Mouse (Mus musculus): ENCODE data around the gene Litaf. TPM values are rescaled to one million over a fixed set of nuclear protein-coding genes. Genes with fewer than 3 reads are reported as not detected.

Gene Litaf
- polyA plus RNA-seq, 1 experiment from 2014 or later, result 28.9 TPM

- Histone ChIP-seq H3K27ac (ENCODE audit: low read depth, low read length) (peak overlapping the region; percentile 71), H3K4me2 (ENCODE audit: low read length) (no peak overlapping the region), H3K9me3 (ENCODE audit: control insufficient read depth, low read length) (no peaks in the 10 kb centered on the region), H3K4me3 (ENCODE audit: low read length) (no peak overlapping the region), H3K27me3 (replicated peaks; ENCODE audit: control insufficient read depth, insufficient read depth, low read length) (no peaks in the 10 kb centered on the region), H3K9ac (ENCODE audit: low read depth, low read length) (no peak overlapping the region), H3K4me1 (ENCODE audit: control insufficient read depth, insufficient read depth, low read depth, low read length) (no peaks in the 10 kb centered on the region; the same call in 1 of the 2 replicates), H3K36me3 (ENCODE audit: control insufficient read depth, insufficient read depth, low read length) (peaks cover 29% of the 10 kb centered on the region)
- peak; percentile 90 for ATAC-seq
- WGBS, result 42% methylated on average over 5 of the region's 5 CpGs
Observed at GRCm38 (mm10) chr16:11086856-11087588, 21.1 kb upstream of the Litaf start.

DNA sequence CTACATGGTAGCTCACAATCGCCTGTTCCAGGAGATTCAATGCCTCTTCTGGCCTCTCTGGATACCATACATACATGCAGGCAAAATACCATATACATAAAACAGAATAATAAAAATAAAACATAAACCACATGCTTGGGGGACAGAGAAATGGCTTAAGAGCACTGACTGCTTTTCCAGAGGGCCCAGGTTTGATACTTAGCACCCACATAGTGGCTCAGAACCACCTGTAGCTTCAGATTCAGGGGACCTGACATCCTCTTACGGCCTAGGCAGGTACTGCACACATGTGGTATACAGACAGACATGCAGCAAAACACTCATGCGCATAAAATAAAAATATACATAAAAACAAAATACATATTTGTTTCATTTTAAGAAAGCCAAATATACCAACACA is 20.3 kb upstream of the Litaf start:
- no peak overlapping the region for H3K9ac ChIP-seq (ENCODE audit: low read depth, low read length)
- 92% methylated on average over 3 of the region's 3 CpGs for WGBS
- H3K27me3 ChIP-seq (replicated peaks; ENCODE audit: control insufficient read depth, insufficient read depth, low read length), result no peaks in the 10 kb centered on the region
- H3K4me3 ChIP-seq (ENCODE audit: low read length), result no peak overlapping the region
- no peak for ATAC-seq
- H3K9me3 ChIP-seq (ENCODE audit: control insufficient read depth, low read length), result no peaks in the 10 kb centered on the region
- no peaks in the 10 kb centered on the region; the same call in 1 of the 2 replicates for H3K4me1 ChIP-seq (ENCODE audit: control insufficient read depth, insufficient read depth, low read depth, low read length)
- peaks cover 29% of the 10 kb centered on the region for H3K36me3 ChIP-seq (ENCODE audit: control insufficient read depth, insufficient read depth, low read length)
- no peak overlapping the region; the same call in 1 of the 2 replicates for H3K27ac ChIP-seq (ENCODE audit: low read depth, low read length)
- no peak overlapping the region for H3K4me2 ChIP-seq (ENCODE audit: low read length)

- peaks cover 35% of the 10 kb centered on the region for H3K36me3 ChIP-seq (ENCODE audit: control insufficient read depth, insufficient read depth, low read length)
- ATAC-seq, result no peak
- 93% methylated on average over 8 of the region's 8 CpGs for WGBS
Observed at GRCm38 (mm10) chr16:11084181-11084580, 18.2 kb upstream of the Litaf start.

GRCm38 (mm10) chr16:11078216-11078869 is 12.4 kb upstream of the Litaf start:
- Histone ChIP-seq H3K27me3 (replicated peaks; ENCODE audit: control insufficient read depth, insufficient read depth, low read length) (no peaks in the 10 kb centered on the region), H3K4me1 (ENCODE audit: control insufficient read depth, insufficient read depth, low read depth, low read length) (peaks cover 10% of the 10 kb centered on the region), H3K9me3 (ENCODE audit: control insufficient read depth, low read length) (no peaks in the 10 kb centered on the region), H3K4me2 (ENCODE audit: low read length) (no peak overlapping the region), H3K36me3 (ENCODE audit: control insufficient read depth, insufficient read depth, low read length) (peaks cover 25% of the 10 kb centered on the region), H3K9ac (ENCODE audit: low read depth, low read length) (no peak overlapping the region), H3K4me3 (ENCODE audit: low read length) (no peak overlapping the region), H3K27ac (ENCODE audit: low read depth, low read length) (no peak overlapping the region)
- no peak for ATAC-seq
- WGBS, result 74% methylated on average over 3 of the region's 3 CpGs

More at GRCm38 (mm10) chr16:11084181-11084580, 18.2 kb upstream of the Litaf start:
- no peak overlapping the region for H3K27ac ChIP-seq (ENCODE audit: low read depth, low read length)
- no peaks in the 10 kb centered on the region for H3K9me3 ChIP-seq (ENCODE audit: control insufficient read depth, low read length)
- H3K4me1 ChIP-seq (ENCODE audit: control insufficient read depth, insufficient read depth, low read depth, low read length), result no peaks in the 10 kb centered on the region; the same call in 1 of the 2 replicates
- H3K4me3 ChIP-seq (ENCODE audit: low read length), result no peak overlapping the region
- H3K9ac ChIP-seq (ENCODE audit: low read depth, low read length), result no peak overlapping the region
- H3K27me3 ChIP-seq (replicated peaks; ENCODE audit: control insufficient read depth, insufficient read depth, low read length), result no peaks in the 10 kb centered on the region
- no peak overlapping the region for H3K4me2 ChIP-seq (ENCODE audit: low read length)

DNA sequence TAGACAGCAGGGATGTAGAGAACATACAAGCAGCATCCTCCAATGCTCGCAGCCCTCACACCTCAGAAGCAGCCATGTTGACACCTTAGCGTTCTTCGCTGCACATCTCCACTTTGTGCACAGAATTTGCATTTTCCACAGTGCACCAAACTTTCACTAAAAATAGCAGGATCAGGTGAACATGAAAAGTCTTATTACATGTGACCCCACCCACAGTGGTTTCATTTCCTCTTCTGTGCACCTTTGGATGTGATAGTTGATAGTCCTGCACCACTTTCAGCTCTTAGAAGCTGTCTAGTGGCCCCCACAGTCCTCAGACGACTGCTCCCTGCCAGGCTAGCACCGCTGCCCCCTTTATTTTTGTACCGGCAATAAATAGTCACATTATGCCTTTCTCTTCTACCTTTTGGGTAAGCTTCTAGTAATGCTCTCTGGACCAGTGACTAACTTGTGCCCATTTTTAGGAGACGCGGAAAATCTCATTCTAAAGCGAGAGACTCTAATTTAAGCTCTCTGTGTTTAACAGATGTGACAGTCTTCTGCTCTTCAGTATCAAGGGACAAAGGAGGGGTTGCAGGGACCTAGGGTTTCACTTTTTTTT is 11.7 kb upstream of the Litaf start:
- H3K4me1 ChIP-seq (ENCODE audit: control insufficient read depth, insufficient read depth, low read depth, low read length), result peaks cover 14% of the 10 kb centered on the region
- H3K4me2 ChIP-seq (ENCODE audit: low read length), result no peak overlapping the region
- H3K27me3 ChIP-seq (replicated peaks; ENCODE audit: control insufficient read depth, insufficient read depth, low read length), result no peaks in the 10 kb centered on the region
- H3K9ac ChIP-seq (ENCODE audit: low read depth, low read length), result no peak overlapping the region
- no peak for ATAC-seq
- H3K4me3 ChIP-seq (ENCODE audit: low read length), result no peak overlapping the region
- H3K36me3 ChIP-seq (ENCODE audit: control insufficient read depth, insufficient read depth, low read length), result peaks cover 19% of the 10 kb centered on the region
- 85% methylated on average over 9 of the region's 9 CpGs for WGBS
- no peak overlapping the region for H3K27ac ChIP-seq (ENCODE audit: low read depth, low read length)
- H3K9me3 ChIP-seq (ENCODE audit: control insufficient read depth, low read length), result no peaks in the 10 kb centered on the region

DNA sequence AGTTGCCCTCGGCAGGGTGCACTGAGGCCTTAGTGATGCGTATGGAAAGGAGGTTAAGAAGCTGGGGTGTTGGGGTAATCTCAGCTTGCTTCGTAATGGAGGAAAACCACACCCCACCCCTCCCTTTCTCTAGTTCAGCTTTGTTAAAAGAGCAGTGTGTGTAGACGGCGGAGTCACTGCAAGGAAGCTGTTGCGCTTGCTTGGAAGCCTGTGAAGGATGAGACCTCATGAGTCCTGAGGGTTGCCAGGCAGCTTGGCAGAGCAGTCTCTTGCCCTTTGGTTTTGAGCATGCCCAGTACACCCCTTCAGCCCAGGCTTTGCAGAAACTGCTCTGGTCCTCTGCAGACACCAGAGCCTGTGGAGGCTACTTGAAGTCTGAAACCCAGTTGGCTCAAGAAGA is 7.1 kb upstream of the Litaf start:
- 56% methylated on average over 6 of the region's 6 CpGs for WGBS
- no peaks in the 10 kb centered on the region for H3K9me3 ChIP-seq (ENCODE audit: control insufficient read depth, low read length)
- H3K9ac ChIP-seq (ENCODE audit: low read depth, low read length), result no peak overlapping the region
- H3K27me3 ChIP-seq (replicated peaks; ENCODE audit: control insufficient read depth, insufficient read depth, low read length), result no peaks in the 10 kb centered on the region
- H3K4me2 ChIP-seq (ENCODE audit: low read length), result no peak overlapping the region
- H3K36me3 ChIP-seq (ENCODE audit: control insufficient read depth, insufficient read depth, low read length), result peaks cover 14% of the 10 kb centered on the region
- H3K4me3 ChIP-seq (ENCODE audit: low read length), result no peak overlapping the region
- H3K27ac ChIP-seq (ENCODE audit: low read depth, low read length), result peak overlapping the region; percentile 0; the same call in 1 of the 2 replicates
- ATAC-seq, result no peak; the same call in 1 of the 2 replicates
- H3K4me1 ChIP-seq (ENCODE audit: control insufficient read depth, insufficient read depth, low read depth, low read length), result peaks cover 57% of the 10 kb centered on the region

DNA sequence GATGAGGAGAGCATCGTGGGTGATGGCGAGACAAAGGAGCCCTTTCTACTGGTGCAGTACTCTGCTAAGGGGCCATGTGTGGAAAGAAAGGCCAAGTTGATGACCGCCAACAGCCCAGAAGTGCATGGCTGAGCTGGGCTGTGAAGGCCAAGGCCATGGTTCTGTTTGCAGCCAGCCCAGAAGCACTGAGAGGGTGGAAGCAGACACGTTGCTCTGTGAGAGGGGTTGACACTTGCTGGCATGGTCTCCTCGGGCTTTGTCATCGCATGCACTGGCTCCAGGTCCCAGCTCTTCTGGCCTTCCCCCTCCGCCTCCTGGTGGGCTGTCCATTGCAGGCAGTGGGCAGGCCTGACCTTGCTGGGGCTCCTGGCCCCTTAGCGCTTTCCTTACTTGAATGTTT is 6.5 kb upstream of the Litaf start:
- Histone ChIP-seq H3K27ac (ENCODE audit: low read depth, low read length) (peak overlapping the region; percentile 13; the same call in 1 of the 2 replicates), H3K9ac (ENCODE audit: low read depth, low read length) (no peak overlapping the region), H3K27me3 (replicated peaks; ENCODE audit: control insufficient read depth, insufficient read depth, low read length) (no peaks in the 10 kb centered on the region), H3K36me3 (ENCODE audit: control insufficient read depth, insufficient read depth, low read length) (peaks cover 14% of the 10 kb centered on the region), H3K4me3 (ENCODE audit: low read length) (no peak overlapping the region), H3K4me1 (ENCODE audit: control insufficient read depth, insufficient read depth, low read depth, low read length) (peaks cover 63% of the 10 kb centered on the region), H3K4me2 (ENCODE audit: low read length) (no peak overlapping the region), H3K9me3 (ENCODE audit: control insufficient read depth, low read length) (no peaks in the 10 kb centered on the region)
- ATAC-seq, result peak; percentile 9; the same call in 1 of the 2 replicates
- WGBS, result 76% methylated on average over 8 of the region's 8 CpGs

GRCm38 (mm10) chr16:11071887-11072286 is 5.9 kb upstream of the Litaf start:
- Histone ChIP-seq H3K9ac (ENCODE audit: low read depth, low read length) (no peak overlapping the region), H3K9me3 (ENCODE audit: control insufficient read depth, low read length) (no peaks in the 10 kb centered on the region), H3K27me3 (replicated peaks; ENCODE audit: control insufficient read depth, insufficient read depth, low read length) (no peaks in the 10 kb centered on the region), H3K4me3 (ENCODE audit: low read length) (no peak overlapping the region), H3K4me2 (ENCODE audit: low read length) (no peak overlapping the region), H3K4me1 (ENCODE audit: control insufficient read depth, insufficient read depth, low read depth, low read length) (peaks cover 65% of the 10 kb centered on the region), H3K27ac (ENCODE audit: low read depth, low read length) (peak overlapping the region; percentile 13; the same call in 1 of the 2 replicates), H3K36me3 (ENCODE audit: control insufficient read depth, insufficient read depth, low read length) (peaks cover 14% of the 10 kb centered on the region)
- ATAC-seq, result no peak
- 95% methylated on average over 4 of the region's 4 CpGs for WGBS

DNA sequence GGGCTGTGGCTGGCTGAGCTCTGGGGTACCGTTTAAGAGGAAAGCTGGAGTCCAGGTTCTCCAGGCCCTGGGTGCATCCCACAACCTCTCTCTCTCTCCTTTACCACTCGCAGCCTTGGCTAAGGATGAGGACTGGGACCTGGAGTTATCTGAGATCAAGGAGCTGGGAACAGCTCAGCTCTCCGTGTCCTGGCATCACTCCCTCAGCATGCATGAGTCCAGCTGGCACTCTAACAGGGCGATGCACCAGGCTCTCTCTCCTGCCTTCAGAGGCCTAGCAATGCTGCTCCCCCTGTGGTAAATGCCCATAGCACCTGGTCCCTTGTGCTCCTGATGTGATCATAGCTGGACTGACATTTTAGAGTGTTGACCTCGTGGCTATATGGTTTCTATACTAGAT is 5.2 kb upstream of the Litaf start:
- Histone ChIP-seq H3K27ac (ENCODE audit: low read depth, low read length) (peak overlapping the region; percentile 26; the same call in 1 of the 2 replicates), H3K4me2 (ENCODE audit: low read length) (no peak overlapping the region), H3K4me3 (ENCODE audit: low read length) (no peak overlapping the region), H3K27me3 (replicated peaks; ENCODE audit: control insufficient read depth, insufficient read depth, low read length) (no peaks in the 10 kb centered on the region), H3K9me3 (ENCODE audit: control insufficient read depth, low read length) (no peaks in the 10 kb centered on the region), H3K36me3 (ENCODE audit: control insufficient read depth, insufficient read depth, low read length) (peaks cover 14% of the 10 kb centered on the region), H3K4me1 (ENCODE audit: control insufficient read depth, insufficient read depth, low read depth, low read length) (peaks cover 65% of the 10 kb centered on the region), H3K9ac (ENCODE audit: low read depth, low read length) (no peak overlapping the region)
- whole genome bisulfite sequencing, result 72% methylated on average over 5 of the region's 5 CpGs
- ATAC-seq, result no peak
